Mouse (Mus musculus): ENCODE data around the gene Ush2a.

DNA sequence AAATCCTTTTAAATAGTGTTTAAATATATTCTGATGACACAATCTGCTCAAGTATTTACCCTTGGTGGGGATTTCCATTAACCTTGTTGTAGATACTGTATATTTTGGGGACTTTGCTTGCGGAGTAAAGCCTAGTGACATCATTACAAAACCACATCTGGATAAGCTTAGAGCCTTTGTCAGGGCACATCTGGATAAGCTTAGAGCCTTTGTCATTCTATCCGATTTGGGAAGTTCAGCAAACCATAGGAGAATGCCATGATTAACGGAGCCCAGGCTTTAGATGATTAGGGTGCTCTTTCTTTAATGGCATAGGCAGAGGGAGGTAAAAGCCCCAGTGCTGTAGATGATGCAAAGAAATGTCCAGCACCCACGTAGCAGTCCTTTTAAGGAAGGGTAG, 333.4 kb downstream of the Ush2a start:
- TF ChIP-seq POLR2A (IDR thresholded peaks at IDR 0.05; ENCODE audit: insufficient read depth, low read depth, low read length) (no peak), CTCF (IDR thresholded peaks at IDR 0.05; ENCODE audit: insufficient read depth, low read depth, low read length) (no peak)

All from olfactory bulb, adult 2 months (tissue).